Mouse (Mus musculus): ENCODE results near the gene Sco1. TPM values are rescaled to one million over a fixed set of nuclear protein-coding genes. Genes with fewer than 3 reads are reported as not detected.

Sco1 gene
- total and polyA plus RNA-seq, 3 experiments, result 15.4 to 32.7 (median 20.4) TPM

DNA sequence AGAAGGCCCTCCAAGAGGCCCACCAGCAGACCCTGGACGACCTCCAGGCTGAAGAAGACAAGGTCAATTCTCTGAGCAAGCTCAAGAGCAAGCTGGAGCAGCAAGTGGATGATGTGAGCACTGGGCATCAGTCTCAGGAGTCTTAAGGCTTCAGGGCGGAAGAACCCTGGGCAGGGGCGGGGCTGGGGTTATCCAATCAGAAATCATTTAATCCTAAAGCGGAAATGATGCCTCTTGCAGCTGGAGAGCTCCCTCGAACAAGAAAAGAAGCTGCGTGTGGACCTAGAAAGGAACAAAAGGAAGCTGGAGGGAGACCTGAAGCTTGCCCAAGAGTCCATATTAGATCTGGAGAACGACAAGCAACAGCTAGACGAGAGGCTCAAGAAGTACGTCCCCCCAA is 40.7 kb downstream of the Sco1 start:
- no peaks in the 10 kb centered on the region; a peak in 1 of 4 replicates for H3K4me1 ChIP-seq (ENCODE audit: control insufficient read depth in 1 of 2, insufficient read depth in 2 of 2)
- no peak overlapping the region for H3K4me2 ChIP-seq (ENCODE audit: insufficient read depth, low read depth, poor library complexity, severe bottlenecking)
- in situ Hi-C loops (cut with MboI; ENCODE audit: low pct_ligation_motif_present, low pct_unique_long_range_greater_than_20kb, low sequenced_read_pairs) (no loop called here), dilution Hi-C loops (cut with MboI; ENCODE audit: extremely low pct_ligation_motif_present, extremely low pct_unique_long_range_greater_than_20kb, low sequenced_read_pairs) (no loop called here)
- no peak for DNase-seq (ENCODE audit: extremely low read depth)
- H3K27ac ChIP-seq (ENCODE audit: insufficient read depth, low read depth), result no peak overlapping the region
- H3K9me3 ChIP-seq (replicated peaks; ENCODE audit: low read length), result peaks cover 8% of the 10 kb centered on the region
- H3K27me3 ChIP-seq (replicated peaks), result peaks cover 74% of the 10 kb centered on the region
- no peaks in the 10 kb centered on the region for H3K79me2 ChIP-seq (replicated peaks; ENCODE audit: control insufficient read depth, extremely low read depth, insufficient read depth, poor library complexity, severe bottlenecking)
- H3K4me3 ChIP-seq (replicated peaks in 1 of 3; ENCODE audit: low read depth in 2 of 3, low read length in 2 of 3, poor library complexity in 1 of 3), result no peak overlapping the region
- TF ChIP-seq ETS1 (conservative IDR thresholded peaks at IDR 0.05; ENCODE audit: low read depth, low read length), result no peak
- TF ChIP-seq ELF1 (IDR thresholded peaks at IDR 0.05; ENCODE audit: low read depth, low read length), result peak; percentile 38; the same call in 1 of the 2 replicates
- TF ChIP-seq MYC (IDR thresholded peaks at IDR 0.05; ENCODE audit: low read depth, low read length), result no peak
- TF ChIP-seq CHD2 (IDR thresholded peaks at IDR 0.05; ENCODE audit: low read length), result no peak
- no peak for TF ChIP-seq UBTF (IDR thresholded peaks at IDR 0.05; ENCODE audit: low read depth, low read length)
- no peak for TF ChIP-seq PAX5 (IDR thresholded peaks at IDR 0.05; ENCODE audit: low read length)
- no peak for TF ChIP-seq MAFK (IDR thresholded peaks at IDR 0.05; ENCODE audit: insufficient replicate concordance, low read length)
- H3K36me3 ChIP-seq (replicated peaks in 1 of 2; ENCODE audit: control insufficient read depth in 1 of 2, insufficient read depth in 1 of 2, low read length in 1 of 2), result no peaks in the 10 kb centered on the region
- no peak overlapping the region for H3K9ac ChIP-seq (ENCODE audit: insufficient read depth, low read depth)

GRCm38 (mm10) chr11:67093652-67094051 is 41.2 kb downstream of the Sco1 start:
- dilution Hi-C loops (cut with MboI; ENCODE audit: extremely low pct_ligation_motif_present, extremely low pct_unique_long_range_greater_than_20kb, low sequenced_read_pairs) (no loop called here), in situ Hi-C loops (cut with MboI; ENCODE audit: low pct_ligation_motif_present, low pct_unique_long_range_greater_than_20kb, low sequenced_read_pairs) (no loop called here)
- no peak overlapping the region for H3K4me3 ChIP-seq (replicated peaks in 1 of 3; ENCODE audit: low read depth in 2 of 3, low read length in 2 of 3, poor library complexity in 1 of 3)
- H3K27me3 ChIP-seq (replicated peaks), result peaks cover 76% of the 10 kb centered on the region
- H3K27ac ChIP-seq (ENCODE audit: insufficient read depth, low read depth), result no peak overlapping the region
- no peak overlapping the region for H3K9ac ChIP-seq (ENCODE audit: insufficient read depth, low read depth)
- H3K4me1 ChIP-seq (ENCODE audit: control insufficient read depth in 1 of 2, insufficient read depth in 2 of 2), result no peaks in the 10 kb centered on the region; a peak in 1 of 4 replicates
- TF ChIP-seq MAFK (IDR thresholded peaks at IDR 0.05; ENCODE audit: insufficient replicate concordance, low read length) (no peak), NRF1 (IDR thresholded peaks at IDR 0.05; ENCODE audit: low read depth, low read length) (no peak), SMC3 (IDR thresholded peaks at IDR 0.05; ENCODE audit: low read depth, low read length) (no peak), JUN (IDR thresholded peaks at IDR 0.05; ENCODE audit: insufficient read depth, low read depth, low read length) (no peak), CHD1 (IDR thresholded peaks at IDR 0.05; ENCODE audit: low read depth, low read length) (no peak), ZNF384 (IDR thresholded peaks at IDR 0.05; ENCODE audit: low read depth, low read length) (no peak), PAX5 (IDR thresholded peaks at IDR 0.05; ENCODE audit: low read length) (no peak), IRF4 (IDR thresholded peaks at IDR 0.05; ENCODE audit: low read depth, low read length) (no peak)
- peaks cover 8% of the 10 kb centered on the region for H3K9me3 ChIP-seq (replicated peaks; ENCODE audit: low read length)
- no peak overlapping the region for H3K4me2 ChIP-seq (ENCODE audit: insufficient read depth, low read depth, poor library complexity, severe bottlenecking)
- no peaks in the 10 kb centered on the region for H3K79me2 ChIP-seq (replicated peaks; ENCODE audit: control insufficient read depth, extremely low read depth, insufficient read depth, poor library complexity, severe bottlenecking)
- no peaks in the 10 kb centered on the region for H3K36me3 ChIP-seq (replicated peaks in 1 of 2; ENCODE audit: control insufficient read depth in 1 of 2, insufficient read depth in 1 of 2, low read length in 1 of 2)
- DNase-seq (ENCODE audit: extremely low read depth), result no peak

DNA sequence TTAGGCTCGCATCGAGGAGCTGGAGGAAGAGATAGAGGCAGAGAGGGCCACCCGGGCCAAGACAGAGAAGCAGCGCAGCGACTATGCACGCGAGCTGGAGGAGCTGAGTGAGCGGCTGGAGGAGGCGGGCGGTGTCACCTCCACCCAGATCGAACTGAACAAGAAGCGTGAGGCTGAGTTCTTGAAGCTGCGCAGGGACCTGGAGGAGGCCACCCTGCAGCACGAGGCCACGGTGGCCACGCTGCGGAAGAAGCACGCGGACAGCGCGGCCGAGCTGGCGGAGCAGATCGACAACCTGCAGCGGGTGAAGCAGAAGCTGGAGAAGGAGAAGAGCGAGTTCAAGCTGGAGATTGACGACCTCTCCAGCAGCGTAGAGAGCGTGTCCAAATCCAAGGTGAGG is 42.0 kb downstream of the Sco1 start:
- H3K4me3 ChIP-seq (replicated peaks in 1 of 3; ENCODE audit: low read depth in 2 of 3, low read length in 2 of 3, poor library complexity in 1 of 3), result no peak overlapping the region
- TF ChIP-seq TBP (conservative IDR thresholded peaks at IDR 0.05; ENCODE audit: low read depth, low read length), result no peak
- no peak for TF ChIP-seq USF1 (IDR thresholded peaks at IDR 0.05; ENCODE audit: low read depth, low read length)
- no peak for TF ChIP-seq POLR2AphosphoS2 (IDR thresholded peaks at IDR 0.05; ENCODE audit: low read depth, low read length)
- TF ChIP-seq ZMIZ1 (IDR thresholded peaks at IDR 0.05; ENCODE audit: low read depth, low read length), result no peak
- TF ChIP-seq BHLHE40 (IDR thresholded peaks at IDR 0.05; ENCODE audit: low read depth, low read length), result no peak
- TF ChIP-seq ZKSCAN1 (IDR thresholded peaks at IDR 0.05; ENCODE audit: borderline replicate concordance, low read depth, low read length), result no peak
- TF ChIP-seq ZC3H11A (IDR thresholded peaks at IDR 0.05; ENCODE audit: low read depth, low read length), result no peak
- no peak for TF ChIP-seq MXI1 (IDR thresholded peaks at IDR 0.05; ENCODE audit: low read depth, low read length)
- TF ChIP-seq SMC3 (IDR thresholded peaks at IDR 0.05; ENCODE audit: low read depth, low read length), result no peak
- no peak for TF ChIP-seq CTCF (conservative IDR thresholded peaks at IDR 0.05 in 1 of 2, IDR thresholded peaks at IDR 0.05 in 1 of 2; ENCODE audit: low read depth in 2 of 2, low read length in 2 of 2)
- TF ChIP-seq EP300 (IDR thresholded peaks at IDR 0.05; ENCODE audit: low read length), result no peak
- TF ChIP-seq TCF12 (IDR thresholded peaks at IDR 0.05; ENCODE audit: low read depth, low read length), result no peak
- TF ChIP-seq SIN3A (IDR thresholded peaks at IDR 0.05; ENCODE audit: low read length), result no peak

More for the DNA sequence above, 42.0 kb downstream of the Sco1 start:
- Histone ChIP-seq H3K27me3 (replicated peaks) (peaks cover 75% of the 10 kb centered on the region), H3K79me2 (replicated peaks; ENCODE audit: control insufficient read depth, extremely low read depth, insufficient read depth, poor library complexity, severe bottlenecking) (no peaks in the 10 kb centered on the region), H3K36me3 (replicated peaks in 1 of 2; ENCODE audit: control insufficient read depth in 1 of 2, insufficient read depth in 1 of 2, low read length in 1 of 2) (no peaks in the 10 kb centered on the region), H3K9ac (ENCODE audit: insufficient read depth, low read depth) (no peak overlapping the region), H3K4me1 (ENCODE audit: control insufficient read depth in 1 of 2, insufficient read depth in 2 of 2) (no peaks in the 10 kb centered on the region; a peak in 1 of 4 replicates), H3K27ac (ENCODE audit: insufficient read depth, low read depth) (no peak overlapping the region), H3K9me3 (replicated peaks; ENCODE audit: low read length) (peaks cover 8% of the 10 kb centered on the region), H3K4me2 (ENCODE audit: insufficient read depth, low read depth, poor library complexity, severe bottlenecking) (no peak overlapping the region)
- DNase-seq (ENCODE audit: extremely low read depth), result no peak
- dilution Hi-C loops (cut with MboI; ENCODE audit: extremely low pct_ligation_motif_present, extremely low pct_unique_long_range_greater_than_20kb, low sequenced_read_pairs), result no loop called here
- in situ Hi-C loops (cut with MboI; ENCODE audit: low pct_ligation_motif_present, low pct_unique_long_range_greater_than_20kb, low sequenced_read_pairs), result no loop called here
